Mouse (Mus musculus): ENCODE measurements around the gene Gm10518.
"Not testable (repeated sequence)": the region's sequence is repeated elsewhere in the genome, so short reads cannot be mapped to it uniquely, and the experiment has no call there.

Gm10518 gene

GRCm38 (mm10) chr1:179802610-179803512, at the start of gene Gm10518:
Gm10518 (plus strand) TSS chr1:179803376.
- DNase-seq (ENCODE audit: low read depth, low spot score): no peak

GRCm38 (mm10) chr1:179756477-179756876, 46.7 kb upstream of the Gm10518 start:
- no peak for DNase-seq (ENCODE audit: low read depth, low spot score)

- DNase-seq (ENCODE audit: low read depth, low spot score): no peak
These were observed 43.1 kb upstream of the Gm10518 start for GRCm38 (mm10) chr1:179760086-179760485.

GRCm38 (mm10) chr1:179760553-179760952, 42.6 kb upstream of the Gm10518 start:
- no peak for DNase-seq (ENCODE audit: low read depth, low spot score)

- no peak for DNase-seq (ENCODE audit: low read depth, low spot score)
These were observed 26.3 kb upstream of the Gm10518 start for GRCm38 (mm10) chr1:179776831-179777230.

- no peak for DNase-seq (ENCODE audit: low read depth, low spot score)
These were observed 19.1 kb upstream of the Gm10518 start for GRCm38 (mm10) chr1:179784098-179784497.

- DNase-seq (ENCODE audit: low read depth, low spot score): no peak
These were observed 17.7 kb upstream of the Gm10518 start for GRCm38 (mm10) chr1:179785502-179785901.

- no peak for DNase-seq (ENCODE audit: low read depth, low spot score)
These were observed 15.9 kb upstream of the Gm10518 start for GRCm38 (mm10) chr1:179787281-179787680.

GRCm38 (mm10) chr1:179798794-179799193, 4.4 kb upstream of the Gm10518 start:
- no peak for DNase-seq (ENCODE audit: low read depth, low spot score)

GRCm38 (mm10) chr1:179803513-179804139, 450 bp downstream of the Gm10518 start, which contains the start of gene Ahctf1:
Ahctf1 (minus strand) TSS chr1:179803680.
- peak; percentile 99 for DNase-seq (ENCODE audit: low read depth, low spot score)

GRCm38 (mm10) chr1:179804140-179804881, 1.1 kb downstream of the Gm10518 start:
- no peak for DNase-seq (ENCODE audit: low read depth, low spot score)

- no peak for DNase-seq (ENCODE audit: low read depth, low spot score)
These were observed 2.6 kb downstream of the Gm10518 start for GRCm38 (mm10) chr1:179805751-179806150.

- DNase-seq (ENCODE audit: low read depth, low spot score): no peak
These were observed 4.3 kb downstream of the Gm10518 start for GRCm38 (mm10) chr1:179807468-179807867.

- no peak for DNase-seq (ENCODE audit: low read depth, low spot score)
These were observed 5.1 kb downstream of the Gm10518 start for GRCm38 (mm10) chr1:179808300-179808699.

- DNase-seq (ENCODE audit: low read depth, low spot score): no peak
These were observed 10.2 kb downstream of the Gm10518 start for GRCm38 (mm10) chr1:179813385-179813784.

GRCm38 (mm10) chr1:179814616-179815015, 11.4 kb downstream of the Gm10518 start:
- DNase-seq (ENCODE audit: low read depth, low spot score): peak; percentile 82

- DNase-seq (ENCODE audit: low read depth, low spot score): not testable (repeated sequence)
These were observed 15.5 kb downstream of the Gm10518 start for GRCm38 (mm10) chr1:179818490-179819278.

- no peak for DNase-seq (ENCODE audit: low read depth, low spot score)
These were observed 21.4 kb downstream of the Gm10518 start for GRCm38 (mm10) chr1:179824549-179824948.

GRCm38 (mm10) chr1:179828051-179828450, 24.9 kb downstream of the Gm10518 start:
- no peak for DNase-seq (ENCODE audit: low read depth, low spot score)

- DNase-seq (ENCODE audit: low read depth, low spot score): no peak
These were observed 25.7 kb downstream of the Gm10518 start for GRCm38 (mm10) chr1:179828900-179829299.

GRCm38 (mm10) chr1:179832710-179833240, 29.6 kb downstream of the Gm10518 start:
- no peak for DNase-seq (ENCODE audit: low read depth, low spot score)
